Mouse (Mus musculus) E14TG2a.4 (cell line): ENCODE measurements around the gene Aadacl2.
A peak's percentile ranks its signal among the peaks of the same experiment; 100 is the strongest.

Source experiments
- H3K27me3 ChIP-seq: 2 replicates; pipeline ENCODE4 v1.6.1; 2014; ENCODE audit warnings: low read length, control low read depth; ENCODE audit not compliant: insufficient read depth
- H3K36me3 ChIP-seq: 2 replicates; pipeline ENCODE4 v1.6.1; 2014; ENCODE audit warnings: low read length, control low read depth; ENCODE audit not compliant: insufficient read depth
- H3K4me1 ChIP-seq: replicated peaks from 2 replicates; pipeline ENCODE4 v1.6.1; 2014; ENCODE audit warnings: low read depth, low read length, control low read depth
- H3K4me3 ChIP-seq: replicated peaks from 2 replicates; pipeline ENCODE4 v1.5.1; 2014; ENCODE audit warnings: mild to moderate bottlenecking, low read length
- H3K9me3 ChIP-seq: 2 replicates; pipeline ENCODE4 v1.6.1; 2014; ENCODE audit warnings: low read length, control low read depth
- CTCF ChIP-seq: conservative IDR thresholded peaks from 2 replicates; pipeline ENCODE4 v1.5.1; 2014; ENCODE audit warnings: low read length
- NANOG ChIP-seq: IDR thresholded peaks from 2 replicates; pipeline ENCODE4 v1.6.1; 2014; ENCODE audit warnings: borderline replicate concordance, low read length, mixed read lengths
- POU5F1 ChIP-seq: IDR thresholded peaks from 2 replicates; pipeline ENCODE4 v1.6.1; 2014; ENCODE audit warnings: low read length, borderline replicate concordance

Gene Aadacl2

GRCm38 (mm10) chr3:60056451-60056850 is 49.9 kb downstream of the Aadacl2 start:
- Histone ChIP-seq H3K4me1 (no peaks in the 10 kb centered on the region), H3K36me3 (no peaks in the 10 kb centered on the region), H3K27me3 (no peaks in the 10 kb centered on the region), H3K4me3 (no peak overlapping the region), H3K9me3 (no peaks in the 10 kb centered on the region)
- TF ChIP-seq POU5F1 (no peak), CTCF (peak; percentile 73), NANOG (no peak)

- Histone ChIP-seq H3K36me3 (no peaks in the 10 kb centered on the region), H3K9me3 (no peaks in the 10 kb centered on the region), H3K4me3 (no peak overlapping the region), H3K4me1 (no peaks in the 10 kb centered on the region), H3K27me3 (no peaks in the 10 kb centered on the region)
- TF ChIP-seq CTCF (no peak), POU5F1 (no peak), NANOG (no peak)
These were observed 50.7 kb downstream of the Aadacl2 start for GRCm38 (mm10) chr3:60057070-60057808.

- TF ChIP-seq CTCF (no peak), NANOG (no peak), POU5F1 (no peak)
- no peaks in the 10 kb centered on the region for H3K27me3 ChIP-seq
- no peak overlapping the region for H3K4me3 ChIP-seq
- no peaks in the 10 kb centered on the region for H3K9me3 ChIP-seq
- no peaks in the 10 kb centered on the region for H3K36me3 ChIP-seq
- no peaks in the 10 kb centered on the region for H3K4me1 ChIP-seq
These were observed 51.2 kb downstream of the Aadacl2 start for GRCm38 (mm10) chr3:60057809-60058082.
